ENCODE assay signal across 16 mouse cellular contexts in the genomic region with DNA sequence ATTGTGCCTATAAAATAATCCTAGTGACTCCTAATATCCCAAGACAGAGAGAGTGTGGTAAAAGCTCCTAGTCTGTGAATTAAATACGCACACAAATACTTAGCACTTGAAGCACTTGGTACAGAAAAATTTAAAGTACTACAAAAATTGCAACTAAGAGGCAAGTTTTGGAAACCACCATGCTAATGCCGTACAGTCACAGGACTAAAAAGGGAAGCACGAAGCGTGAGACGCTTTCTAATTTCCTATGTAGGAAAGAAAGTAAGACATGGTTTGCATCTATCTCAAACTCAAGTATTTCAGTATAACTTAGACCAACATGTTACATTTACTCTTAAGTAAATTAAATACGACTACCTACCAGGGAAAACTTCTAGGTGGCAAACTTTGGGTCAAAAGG.
"Had no signal": no experiment of that assay in that cellular context is flagged by ENCODE, and none has a peak within 500 bp of the region (broad histone marks: within the 10 kb centered on the region; RNA-seq: fewer than 3 reads in every experiment).

No protein-coding gene starts in this region.

- H3K4me1 ChIP-seq: neural tube, embryonic 12.5 days; neural tube, embryonic 13.5 days; neural tube, embryonic 15.5 days; stomach, embryonic 15.5 days had no signal

- H3K27ac ChIP-seq: neural tube, embryonic 12.5 days; neural tube, embryonic 13.5 days; neural tube, embryonic 15.5 days; stomach, embryonic 15.5 days; stomach, postnatal 0 days had no signal

- DNase-seq: retina, postnatal 1 day; right cerebral cortex, postnatal 14 days; right cerebral cortex, postnatal 25 days; right cerebral cortex, postnatal 4 days; spleen, adult 18-20 months; thymus, adult 18-20 months; thymus, adult 2 months; thymus, postnatal 14 days; thymus, postnatal 25 days; thymus, postnatal 36 days; thymus, postnatal 4 days had no signal

- H3K4me3 ChIP-seq: neural tube, embryonic 12.5 days; neural tube, embryonic 13.5 days; neural tube, embryonic 15.5 days; stomach, embryonic 15.5 days had no signal

- H3K27me3 ChIP-seq: neural tube, embryonic 12.5 days; neural tube, embryonic 13.5 days; neural tube, embryonic 15.5 days; stomach, embryonic 15.5 days had no signal

- H3K9ac ChIP-seq: neural tube, embryonic 12.5 days; neural tube, embryonic 13.5 days; neural tube, embryonic 15.5 days; stomach, embryonic 15.5 days had no signal

- H3K4me2 ChIP-seq: neural tube, embryonic 12.5 days; neural tube, embryonic 13.5 days; neural tube, embryonic 15.5 days; stomach, embryonic 15.5 days had no signal

- H3K9me3 ChIP-seq: neural tube, embryonic 12.5 days; neural tube, embryonic 13.5 days; neural tube, embryonic 15.5 days; stomach, embryonic 15.5 days had no signal
